Mouse (Mus musculus): ENCODE data around the gene Dxo.
"Not testable (repeated sequence)": the region's sequence is repeated elsewhere in the genome, so short reads cannot be mapped to it uniquely, and the experiment has no call there.

Dxo gene

GRCm38 (mm10) chr17:34836856-34837221 is at the start of gene Dxo, which contains the start of gene Stk19:
Gene Dxo, plus strand, starts transcription at chr17:34837019.
Gene Stk19, minus strand, starts transcription at chr17:34836945.
- peak; percentile 96 to 97 for DNase-seq

- no peak for DNase-seq
These were observed 41.8 kb upstream of the Dxo start for GRCm38 (mm10) chr17:34795016-34795415.

DNA sequence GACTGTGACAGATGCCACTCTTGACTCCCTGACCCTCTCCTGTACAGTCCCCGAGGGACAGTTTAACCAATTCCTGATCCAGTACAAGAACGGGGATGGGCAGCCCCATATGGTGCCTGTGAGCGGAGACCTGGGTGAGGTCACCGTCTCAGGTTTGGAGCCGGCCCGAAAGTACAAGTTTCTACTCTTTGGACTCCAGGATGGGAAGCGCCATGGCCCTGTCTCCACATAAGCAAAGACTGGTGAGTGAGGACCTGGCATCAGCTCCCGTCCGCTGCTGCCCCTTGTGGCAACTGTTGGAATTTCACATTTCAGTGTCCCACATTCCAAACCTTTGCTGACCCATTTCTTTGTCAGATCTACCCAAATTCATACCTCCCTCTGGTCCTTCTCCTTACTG is 41.2 kb upstream of the Dxo start:
- peak; percentile 53 to 57 for DNase-seq

DNA sequence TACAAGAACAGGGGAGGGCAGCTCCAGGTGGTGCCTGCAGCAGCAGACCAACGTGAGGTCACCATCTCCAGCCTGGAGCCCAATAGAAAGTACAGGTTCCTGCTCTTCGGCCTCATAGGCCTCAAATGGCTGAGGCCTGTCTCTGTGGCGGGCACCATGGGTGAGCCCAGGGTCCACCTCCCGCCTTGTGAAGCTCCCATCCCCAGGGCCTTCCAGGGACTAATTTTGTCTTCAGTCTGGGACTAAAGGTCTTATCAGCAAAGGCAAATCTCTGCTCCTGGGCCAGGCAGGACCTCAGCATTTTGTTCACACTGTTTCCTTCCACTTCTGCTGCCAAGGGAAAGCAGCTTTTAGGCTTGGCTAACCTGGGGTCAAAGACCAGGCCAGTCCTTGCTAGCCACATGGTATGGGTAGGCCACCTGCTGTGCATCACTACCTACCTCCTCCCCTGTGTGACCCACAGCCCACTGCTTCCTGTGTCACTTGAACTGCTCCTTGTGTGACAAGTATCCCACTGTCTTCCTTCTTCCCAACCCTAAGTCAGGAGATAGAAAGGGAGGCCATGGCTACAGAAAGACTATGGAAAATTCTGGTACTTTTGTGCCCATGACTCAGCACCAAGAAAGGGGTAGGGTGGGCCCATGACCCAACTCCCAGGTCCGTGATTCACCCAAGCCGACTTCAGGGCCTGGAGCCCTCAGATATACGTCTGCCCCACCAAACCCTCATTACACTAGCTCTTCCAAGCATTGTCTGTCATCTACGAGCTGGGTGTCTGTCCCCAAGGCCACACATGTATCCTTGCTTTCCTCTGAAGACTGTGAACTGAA is 40.3 kb upstream of the Dxo start:
- no peak for DNase-seq

DNA sequence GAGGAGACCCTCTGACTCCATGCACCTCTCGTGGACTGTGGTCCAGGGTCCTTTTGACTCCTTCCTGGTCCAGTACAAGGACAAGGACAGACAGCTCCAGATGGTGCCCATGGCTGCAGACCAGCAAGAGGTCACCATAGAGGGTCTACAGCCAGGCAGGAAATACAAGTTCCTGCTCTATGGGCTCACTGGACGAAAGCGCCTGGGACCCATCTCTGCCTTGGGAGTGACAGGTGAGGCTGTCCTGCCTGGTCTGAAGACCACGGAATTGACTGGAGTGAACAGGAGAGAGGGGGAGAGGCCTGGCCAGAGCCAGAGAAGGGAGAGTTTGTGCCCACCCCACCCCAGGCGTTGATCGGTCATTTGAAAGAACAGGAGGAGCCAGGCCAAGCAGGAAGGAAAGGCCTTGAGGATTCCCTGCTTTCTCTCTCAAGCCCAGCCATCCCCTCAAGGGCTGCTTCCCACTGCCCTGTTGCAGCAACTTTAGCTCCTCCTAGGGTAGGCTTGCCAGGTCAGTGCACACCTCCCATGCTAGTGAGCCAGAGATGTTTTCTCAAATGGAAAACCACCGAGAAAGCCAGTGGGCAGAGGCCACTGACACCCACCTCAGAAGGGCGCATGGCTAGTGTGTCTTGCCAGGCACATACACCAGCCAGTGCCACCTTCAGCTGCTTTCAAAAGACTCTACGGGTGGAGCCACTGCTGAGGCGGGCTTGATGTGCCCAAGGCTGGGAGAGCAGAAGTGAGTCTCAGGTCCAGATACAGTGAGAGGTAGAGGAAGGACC is 39.4 kb upstream of the Dxo start:
- DNase-seq = not testable (repeated sequence)

DNA sequence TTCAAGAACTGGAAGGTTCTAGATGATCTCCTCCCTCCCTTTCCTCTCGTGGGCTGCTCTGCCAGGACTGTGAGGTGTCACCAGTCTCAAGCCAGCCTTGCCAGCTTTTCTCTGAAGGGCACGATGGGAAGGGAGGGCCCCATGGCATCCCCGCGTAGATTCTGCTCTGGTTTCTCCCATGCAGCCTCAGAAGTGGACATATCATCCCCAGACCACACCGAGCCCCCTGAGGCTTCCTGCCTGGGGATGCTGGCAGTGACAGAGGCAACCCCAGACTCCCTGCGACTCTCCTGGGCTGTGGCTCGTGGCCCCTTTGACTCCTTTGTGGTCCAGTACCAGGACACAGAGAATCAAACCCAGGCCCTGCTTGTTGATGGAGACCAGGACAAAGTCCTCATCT is 38.7 kb upstream of the Dxo start:
- not testable (repeated sequence) for DNase-seq

- DNase-seq = no peak
These were observed 37.8 kb upstream of the Dxo start for GRCm38 (mm10) chr17:34798866-34799530.

- DNase-seq = no peak
These were observed 37.3 kb upstream of the Dxo start for GRCm38 (mm10) chr17:34799531-34799925.

- DNase-seq = not testable (repeated sequence)
These were observed 36.0 kb upstream of the Dxo start for GRCm38 (mm10) chr17:34800781-34801305.

- not testable (repeated sequence) for DNase-seq
These were observed 34.1 kb upstream of the Dxo start for GRCm38 (mm10) chr17:34802756-34803155.

DNA sequence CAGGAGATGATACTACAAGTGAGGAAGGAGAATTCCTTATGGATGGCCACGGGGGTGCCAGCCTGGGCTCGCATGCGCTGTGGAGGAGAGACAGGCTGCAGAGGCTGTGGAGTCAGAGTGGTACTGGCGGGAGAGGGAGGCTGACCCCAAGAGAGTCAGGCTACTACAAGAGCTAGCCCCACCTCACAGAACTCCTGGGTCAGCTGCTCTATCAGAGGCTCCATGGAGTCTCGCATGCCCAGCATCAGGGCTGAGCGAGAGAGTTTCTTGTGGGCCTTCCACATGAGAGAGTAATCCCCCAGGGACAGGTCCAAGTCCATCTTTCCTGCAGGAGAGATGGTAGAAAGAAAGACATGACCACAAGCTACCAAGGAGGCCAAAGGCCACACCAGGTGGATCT is 33.5 kb upstream of the Dxo start:
- DNase-seq = not testable (repeated sequence)

DNA sequence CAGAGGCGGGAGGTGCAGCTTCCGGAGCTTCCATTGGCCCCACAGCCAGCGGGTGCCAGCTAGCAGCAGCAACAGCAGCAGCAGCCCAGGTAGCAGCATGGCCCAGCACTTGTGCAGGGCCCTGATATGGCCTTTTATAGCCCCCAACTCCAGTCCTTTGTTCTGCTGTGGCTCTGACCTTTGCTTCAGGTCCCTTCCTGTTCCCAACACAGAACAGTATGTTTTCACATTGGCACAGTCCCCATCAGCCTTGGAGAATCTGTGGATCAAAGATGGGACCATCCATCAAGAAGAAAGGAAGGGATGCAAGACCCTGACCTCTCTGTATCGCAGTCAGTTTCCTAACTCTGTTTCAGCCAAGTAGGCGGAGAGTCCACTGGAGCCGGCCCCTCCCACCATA is 32.5 kb upstream of the Dxo start, which contains the start of gene Cyp21a1:
Cyp21a1 (minus strand) TSS at position 261 of the 400 bp plus-strand sequence.
- DNase-seq = not testable (repeated sequence)

- no peak for DNase-seq
These were observed 31.8 kb upstream of the Dxo start for GRCm38 (mm10) chr17:34804871-34805562.

GRCm38 (mm10) chr17:34807176-34807575 is 29.6 kb upstream of the Dxo start:
- no peak for DNase-seq

- DNase-seq = no peak
These were observed 28.1 kb upstream of the Dxo start for GRCm38 (mm10) chr17:34808599-34809205.

DNA sequence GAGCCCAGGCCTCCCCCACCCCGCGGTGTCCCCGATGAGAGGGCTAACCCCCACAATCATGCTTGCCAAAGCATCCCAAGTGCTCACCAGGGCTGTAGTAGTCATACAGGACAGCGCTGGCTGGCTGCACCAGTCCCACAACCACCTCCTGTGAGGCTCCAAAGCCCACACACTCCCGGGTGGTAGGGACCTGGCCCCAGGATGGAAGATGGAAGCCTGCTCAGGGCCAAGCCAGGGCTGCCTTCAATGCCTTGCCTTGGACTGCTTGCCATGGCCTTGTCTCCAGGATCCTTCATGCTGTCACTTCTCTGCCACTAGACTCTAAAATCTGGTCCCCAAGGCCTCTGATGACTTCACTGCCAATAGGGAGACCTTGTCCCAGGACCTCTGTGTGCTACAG is 26.4 kb upstream of the Dxo start:
- DNase-seq = not testable (repeated sequence)

- DNase-seq = not testable (repeated sequence)
These were observed 26.0 kb upstream of the Dxo start for GRCm38 (mm10) chr17:34810811-34811210.

- no peak for DNase-seq
These were observed 25.5 kb upstream of the Dxo start for GRCm38 (mm10) chr17:34811275-34811674.

DNA sequence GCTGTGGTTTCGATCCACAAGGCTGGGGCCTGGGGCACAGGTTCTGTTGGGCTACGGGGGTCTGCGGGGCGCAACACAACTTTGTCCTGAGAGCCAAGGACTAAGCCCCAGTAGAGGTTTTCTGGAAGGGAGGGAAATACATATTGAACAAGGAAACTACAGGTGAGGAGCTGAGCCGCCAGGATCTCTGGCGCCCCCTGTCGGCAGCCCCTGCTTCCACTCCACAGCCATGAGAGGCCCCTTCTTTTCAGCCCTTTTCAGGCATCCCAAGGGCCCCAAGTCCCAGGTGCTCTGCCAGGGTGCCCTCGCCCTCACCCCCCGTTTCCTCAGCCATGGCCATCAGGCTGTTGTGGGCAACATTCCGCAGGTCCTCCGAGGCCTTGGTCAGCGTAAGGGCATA is 23.1 kb upstream of the Dxo start:
- peak; percentile 46 to 49 for DNase-seq

- no peak for DNase-seq
These were observed 21.9 kb upstream of the Dxo start for GRCm38 (mm10) chr17:34814818-34815370.

- not testable (repeated sequence) for DNase-seq
These were observed 6.0 kb upstream of the Dxo start for GRCm38 (mm10) chr17:34830776-34831175.
